Mouse (Mus musculus) midbrain, embryonic 14.5 days (tissue): ENCODE data around the gene Slc35a2. TPM values are rescaled to one million over a fixed set of nuclear protein-coding genes. Genes with fewer than 3 reads are reported as not detected.

Experiments used
- ATAC-seq: fragments of 200-750 bp; cut with Nextera tagmentation; 2 replicates; pipeline ENCODE4 v1.8.0; 2017; ENCODE audit warnings: moderate number of reproducible peaks, moderate library complexity; ENCODE audit not compliant: low FRiP score, low TSS enrichment
- DNase-seq: peaks from one replicate; pipeline ENCODE4 v3.0.0-alpha.2; 2015
- H3K27ac ChIP-seq: fragments of 300-500 bp; sonication (generic); replicated peaks from 2 replicates; pipeline ENCODE4 v1.5.1; 2014; ENCODE audit warnings: mild to moderate bottlenecking, low read depth, low read length, moderate library complexity
- H3K27me3 ChIP-seq: fragments of 300-500 bp; sonication (generic); 2 replicates; pipeline ENCODE4 v1.6.1; 2014; ENCODE audit warnings: low read length, control low read depth, mixed read lengths; ENCODE audit not compliant: control insufficient read depth, insufficient read depth
- H3K36me3 ChIP-seq: fragments of 300-500 bp; sonication (generic); 2 replicates; pipeline ENCODE4 v1.6.1; 2014; ENCODE audit warnings: low read length, control low read depth; ENCODE audit not compliant: control insufficient read depth, insufficient read depth
- H3K4me1 ChIP-seq: fragments of 300-500 bp; sonication (generic); 2 replicates; pipeline ENCODE4 v1.6.1; 2014; ENCODE audit warnings: mild to moderate bottlenecking, antibody characterized with exemption, low read length, control low read depth; ENCODE audit not compliant: control insufficient read depth, insufficient read depth
- H3K4me2 ChIP-seq: fragments of 300-500 bp; sonication (generic); 2 replicates; pipeline ENCODE4 v1.6.1; 2014; ENCODE audit warnings: mild to moderate bottlenecking, low read length, moderate library complexity
- H3K4me3 ChIP-seq: fragments of 300-500 bp; sonication (generic); replicated peaks from 2 replicates; pipeline ENCODE4 v1.5.1; 2014; ENCODE audit warnings: low read depth, low read length
- H3K9ac ChIP-seq: fragments of 300-500 bp; sonication (generic); replicated peaks from 2 replicates; pipeline ENCODE4 v1.6.1; 2014; ENCODE audit warnings: mild to moderate bottlenecking, low read length, moderate library complexity
- H3K9me3 ChIP-seq: fragments of 300-500 bp; sonication (generic); 2 replicates; pipeline ENCODE4 v1.6.1; 2016; ENCODE audit warnings: low read length, control low read depth, mixed read lengths; ENCODE audit not compliant: control insufficient read depth
- WGBS: fragments of 180-500 bp; shearing (Covaris S2); extraction: QIAGEN DNeasy Blood & Tissue Kit; methylation state at CpG from one replicate; pipeline ENCODE4 v1.1.7; 2014; 5-methylcytosine and 5-hydroxymethylcytosine counted together
- polyA plus RNA-seq: library from polyadenylated mRNA; unstranded; fragments of >200 nt; fragmentation: Nextera tagmentation; extraction: Ambion mirVana; gene quantifications from 2 replicates; pipeline ENCODE4 v1.2.1, GENCODE M21; 2014

Gene Slc35a2
- polyA plus RNA-seq, 1 experiment from 2014 or later, result 17.4 TPM

- no peaks in the 10 kb centered on the region for H3K27me3 ChIP-seq
- no peak overlapping the region for H3K9ac ChIP-seq
- 90% methylated on average over 1 of the region's 1 CpGs for WGBS
- no peak for ATAC-seq
- no peak overlapping the region for H3K4me3 ChIP-seq
- H3K4me2 ChIP-seq, result no peak overlapping the region
- no peak for DNase-seq
- H3K27ac ChIP-seq, result no peak overlapping the region
- no peaks in the 10 kb centered on the region for H3K9me3 ChIP-seq
- H3K36me3 ChIP-seq, result peaks cover 8% of the 10 kb centered on the region; the same call in 1 of the 2 replicates
- no peaks in the 10 kb centered on the region for H3K4me1 ChIP-seq
These were observed 20.6 kb upstream of the Slc35a2 start for GRCm38 (mm10) chrX:7863181-7863580.

DNA sequence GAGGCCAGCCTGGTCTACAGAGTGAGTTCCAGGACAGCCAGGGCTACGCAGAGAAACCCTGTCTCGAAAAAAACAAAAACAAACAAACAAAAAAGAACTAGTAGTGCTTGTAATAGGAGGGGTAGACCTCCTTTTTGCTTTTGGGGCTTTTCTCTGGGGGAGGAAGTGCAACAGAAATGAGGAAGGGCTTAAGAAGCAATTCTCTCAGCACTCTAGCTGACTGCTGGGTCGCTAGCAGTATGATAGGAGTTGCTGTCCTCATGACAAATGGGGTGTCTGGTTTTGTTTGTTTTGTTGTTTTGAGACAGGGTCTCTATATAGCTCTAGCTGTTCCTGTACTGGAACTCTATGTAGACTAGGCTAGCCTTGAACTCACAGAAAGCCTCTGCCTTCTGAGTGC is 19.3 kb upstream of the Slc35a2 start:
- Histone ChIP-seq H3K36me3 (peaks cover 9% of the 10 kb centered on the region; the same call in 1 of the 2 replicates), H3K9me3 (no peaks in the 10 kb centered on the region), H3K4me2 (no peak overlapping the region), H3K4me1 (no peaks in the 10 kb centered on the region), H3K27ac (no peak overlapping the region), H3K27me3 (no peaks in the 10 kb centered on the region), H3K4me3 (no peak overlapping the region), H3K9ac (no peak overlapping the region)
- ATAC-seq (no peak), DNase-seq (no peak)
- 87% methylated on average over 3 of the region's 3 CpGs for WGBS

GRCm38 (mm10) chrX:7865343-7865742 is 18.5 kb upstream of the Slc35a2 start:
- ATAC-seq, result no peak
- DNase-seq, result no peak
- Histone ChIP-seq H3K9me3 (no peaks in the 10 kb centered on the region), H3K4me2 (no peak overlapping the region), H3K27ac (no peak overlapping the region), H3K9ac (no peak overlapping the region), H3K27me3 (no peaks in the 10 kb centered on the region), H3K4me1 (no peaks in the 10 kb centered on the region), H3K36me3 (peaks cover 9% of the 10 kb centered on the region; the same call in 1 of the 2 replicates), H3K4me3 (no peak overlapping the region)
- WGBS, result 76% methylated on average over 2 of the region's 2 CpGs

DNA sequence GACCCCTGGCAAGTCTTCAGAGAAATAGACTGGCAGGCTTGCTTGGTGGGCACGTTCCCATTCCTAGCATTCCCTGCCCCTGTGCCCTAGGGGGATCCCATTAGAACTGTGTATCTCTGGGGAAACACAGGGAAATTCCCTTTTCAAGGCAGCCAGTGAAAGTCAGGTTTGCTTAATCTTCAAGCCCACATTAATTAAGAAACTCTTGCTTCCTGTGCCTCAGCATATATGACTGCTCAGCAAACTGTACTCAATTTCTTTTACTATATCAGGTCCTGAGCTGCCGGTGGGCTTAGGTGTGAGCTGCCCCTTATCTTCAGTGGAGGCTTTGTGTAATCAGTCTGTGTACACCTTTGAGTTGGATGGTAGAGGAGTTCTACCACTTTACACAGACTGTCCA is 18.0 kb upstream of the Slc35a2 start:
- 67% methylated on average over 2 of the region's 2 CpGs for WGBS
- ATAC-seq (no peak), DNase-seq (no peak)
- Histone ChIP-seq H3K36me3 (peaks cover 9% of the 10 kb centered on the region; the same call in 1 of the 2 replicates), H3K9me3 (no peaks in the 10 kb centered on the region), H3K4me2 (no peak overlapping the region), H3K9ac (no peak overlapping the region), H3K27me3 (no peaks in the 10 kb centered on the region), H3K4me1 (no peaks in the 10 kb centered on the region), H3K27ac (no peak overlapping the region), H3K4me3 (no peak overlapping the region)

DNA sequence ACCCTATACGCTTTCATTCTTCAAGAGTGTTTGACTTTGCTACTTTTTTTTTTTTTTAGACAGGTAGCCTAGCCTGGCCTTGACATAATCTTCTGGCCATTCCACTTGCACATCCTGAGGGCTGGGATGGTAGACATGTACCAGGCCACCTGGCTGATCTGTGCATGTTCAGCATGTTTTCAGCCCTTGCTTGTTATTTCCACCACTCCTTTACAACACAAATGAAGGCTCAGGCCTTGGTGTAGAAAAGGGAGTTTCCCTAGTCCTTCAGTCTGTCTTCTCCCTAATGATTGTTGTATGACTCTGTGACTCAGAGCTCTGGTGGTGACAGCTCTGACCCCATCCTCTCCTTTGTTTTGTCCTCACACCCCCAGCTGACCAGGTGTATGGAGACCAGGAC is 16.7 kb upstream of the Slc35a2 start:
- no peaks in the 10 kb centered on the region for H3K27me3 ChIP-seq
- no peak overlapping the region for H3K4me3 ChIP-seq
- 100% methylated on average over 1 of the region's 1 CpGs for WGBS
- H3K4me1 ChIP-seq, result no peaks in the 10 kb centered on the region
- DNase-seq (no peak), ATAC-seq (no peak)
- H3K36me3 ChIP-seq, result peaks cover 12% of the 10 kb centered on the region; the same call in 1 of the 2 replicates
- H3K4me2 ChIP-seq, result no peak overlapping the region
- no peak overlapping the region for H3K9ac ChIP-seq
- no peak overlapping the region for H3K27ac ChIP-seq
- no peaks in the 10 kb centered on the region for H3K9me3 ChIP-seq

DNA sequence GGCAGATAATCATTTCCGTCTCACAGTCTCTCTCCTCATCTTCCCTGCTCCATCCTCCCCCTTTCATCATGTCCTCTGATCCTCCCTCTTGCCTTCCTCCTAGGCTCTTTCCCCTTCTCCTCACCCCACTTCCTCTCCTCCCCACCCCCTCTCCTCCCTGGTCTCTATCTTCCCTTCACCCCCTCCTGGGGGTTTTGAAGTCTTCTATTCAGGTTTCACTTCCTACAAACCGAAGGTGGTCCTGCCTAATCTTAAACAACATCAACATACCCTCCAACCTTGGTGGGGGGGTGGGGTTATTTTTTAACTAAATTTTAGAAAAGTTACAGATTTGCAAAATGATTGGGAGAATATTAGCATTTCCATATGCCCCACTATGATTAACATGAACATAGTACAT is 15.3 kb upstream of the Slc35a2 start:
- 53% methylated on average over 2 of the region's 2 CpGs for WGBS
- no peaks in the 10 kb centered on the region for H3K27me3 ChIP-seq
- peaks cover 16% of the 10 kb centered on the region; the same call in 1 of the 2 replicates for H3K36me3 ChIP-seq
- ATAC-seq, result no peak
- no peak overlapping the region for H3K9ac ChIP-seq
- no peak for DNase-seq
- no peak overlapping the region for H3K27ac ChIP-seq
- no peaks in the 10 kb centered on the region for H3K9me3 ChIP-seq
- H3K4me3 ChIP-seq, result no peak overlapping the region
- no peak overlapping the region for H3K4me2 ChIP-seq
- no peaks in the 10 kb centered on the region for H3K4me1 ChIP-seq

GRCm38 (mm10) chrX:7869826-7870225 is 14.0 kb upstream of the Slc35a2 start:
- Histone ChIP-seq H3K4me1 (no peaks in the 10 kb centered on the region), H3K27ac (no peak overlapping the region), H3K9ac (no peak overlapping the region), H3K4me2 (no peak overlapping the region), H3K36me3 (peaks cover 21% of the 10 kb centered on the region; the same call in 1 of the 2 replicates), H3K27me3 (no peaks in the 10 kb centered on the region), H3K9me3 (no peaks in the 10 kb centered on the region), H3K4me3 (no peak overlapping the region)
- 17% methylated on average over 3 of the region's 3 CpGs for WGBS
- ATAC-seq, result no peak
- peak; percentile 31 for DNase-seq

DNA sequence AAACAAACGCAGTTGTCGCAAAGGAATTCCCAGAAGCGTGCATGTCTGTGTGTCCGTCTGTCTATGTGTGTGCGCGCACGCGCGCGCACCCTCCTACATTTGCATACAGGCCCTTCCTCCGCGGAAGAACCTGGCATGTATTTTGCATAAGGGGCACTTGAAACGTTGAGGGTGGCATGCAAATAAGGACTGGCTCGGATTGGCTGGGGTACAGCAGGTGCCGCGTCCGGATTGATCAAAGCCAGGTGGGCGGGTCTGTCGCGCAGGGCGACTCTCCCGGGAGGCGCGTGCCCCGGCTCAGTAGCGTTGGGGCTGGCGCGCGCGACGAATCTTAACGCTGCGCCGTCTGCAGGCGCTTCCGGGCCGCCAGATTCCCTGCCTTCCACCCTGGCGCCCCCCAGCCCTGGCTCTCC is 5.8 kb upstream of the Slc35a2 start, which contains the start of gene Pim2:
Gene Pim2, plus strand, starts transcription at position 256 of the 413 bp plus-strand sequence.
- Histone ChIP-seq H3K36me3 (0 out of 2 replicates have a peak, but pooled peaks cover 7% of the 10 kb centered on the region), H3K4me1 (no peaks in the 10 kb centered on the region; the same call in 1 of the 2 replicates), H3K27ac (peak within 1 kb of the TSS; percentile 60; the same call in 1 of the 2 replicates), H3K4me2 (peak within 1 kb of the TSS; percentile 79), H3K27me3 (no peaks in the 10 kb centered on the region), H3K9ac (peak within 1 kb of the TSS; percentile 59), H3K9me3 (no peaks in the 10 kb centered on the region), H3K4me3 (peak within 1 kb of the TSS; percentile 50)
- peak; percentile 89 for DNase-seq
- 23% methylated on average over 38 of the region's 38 CpGs for WGBS
- ATAC-seq, result peak; percentile 90

GRCm38 (mm10) chrX:7878495-7878894 is 5.3 kb upstream of the Slc35a2 start:
- H3K27me3 ChIP-seq, result no peaks in the 10 kb centered on the region
- 0 out of 2 replicates have a peak, but pooled peaks cover 7% of the 10 kb centered on the region for H3K36me3 ChIP-seq
- ATAC-seq (peak; percentile 15; the same call in 1 of the 2 replicates), DNase-seq (no peak)
- no peaks in the 10 kb centered on the region for H3K9me3 ChIP-seq
- H3K4me1 ChIP-seq, result no peaks in the 10 kb centered on the region; the same call in 1 of the 2 replicates
- H3K4me2 ChIP-seq, result peak overlapping the region; percentile 79
- peak overlapping the region; percentile 60; the same call in 1 of the 2 replicates for H3K27ac ChIP-seq
- H3K9ac ChIP-seq, result peak overlapping the region; percentile 59
- 27% methylated on average over 21 of the region's 21 CpGs for WGBS
- H3K4me3 ChIP-seq, result peak overlapping the region; percentile 50
